Mouse (Mus musculus): ENCODE measurements around the gene Gsdme.

DNA sequence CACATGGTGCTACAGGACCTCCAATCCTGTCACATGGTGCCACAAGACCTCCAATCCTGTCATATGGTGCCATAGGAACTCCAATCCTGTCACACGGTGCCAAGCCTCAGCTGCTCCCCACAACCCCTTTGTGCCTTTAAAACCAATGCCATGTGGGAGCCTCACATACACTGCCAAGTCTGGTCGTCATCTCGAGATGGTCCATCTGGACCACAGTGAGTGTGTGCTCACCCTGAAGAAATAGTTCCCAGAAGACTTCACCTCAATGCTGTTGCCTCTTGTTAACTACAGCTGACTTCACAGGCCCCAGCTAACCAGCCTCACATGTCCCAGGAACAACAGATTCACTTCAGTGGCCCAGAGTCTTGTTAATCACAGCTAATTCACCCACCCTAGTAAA lies 23.2 kb upstream of the Gsdme start:
- no peak for TF ChIP-seq TCF12 (IDR thresholded peaks at IDR 0.05; ENCODE audit: low read depth, low read length)
- TF ChIP-seq CTCF (IDR thresholded peaks at IDR 0.05 in 2 of 3, conservative IDR thresholded peaks at IDR 0.05 in 1 of 3; ENCODE audit: control insufficient read depth in 1 of 3, insufficient read depth in 1 of 3, low read depth in 2 of 3, low read length in 3 of 3, poor library complexity in 1 of 3, severe bottlenecking in 1 of 3), result no peak
- no peak for TF ChIP-seq ZKSCAN1 (IDR thresholded peaks at IDR 0.05; ENCODE audit: low read depth, low read length)
- no peak for TF ChIP-seq EP300 (IDR thresholded peaks at IDR 0.05; ENCODE audit: low read depth in 1 of 2, low read length in 2 of 2)

Data from MEL (cell line).